Mouse (Mus musculus): ENCODE measurements around the gene E130309D02Rik.

E130309D02Rik gene

GRCm38 (mm10) chr5:143308825-143309224, 6.3 kb downstream of the E130309D02Rik start:
- no peak for DNase-seq

DNA sequence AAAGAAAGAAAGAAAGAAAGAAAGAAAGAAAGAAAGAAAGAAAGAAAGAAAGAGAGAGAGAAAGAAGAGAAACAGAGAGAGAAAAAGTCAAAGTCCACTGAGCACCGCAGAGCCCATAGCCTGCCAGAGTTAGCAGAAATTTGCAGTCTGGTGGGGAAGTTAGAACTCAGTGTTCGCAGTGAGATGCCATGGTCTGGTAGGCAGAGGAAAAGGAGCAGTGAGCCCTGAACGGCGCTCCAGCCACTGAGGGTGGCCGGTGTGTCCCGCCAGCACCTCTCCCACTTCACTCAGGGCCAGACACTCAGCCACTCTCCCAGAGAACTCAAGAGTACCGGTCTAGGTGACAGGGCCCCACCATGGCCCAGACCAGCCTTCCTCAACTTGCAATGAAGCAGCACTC, 10.9 kb downstream of the E130309D02Rik start:
- DNase-seq = peak in 1 of 2 experiments; percentile 23

DNA sequence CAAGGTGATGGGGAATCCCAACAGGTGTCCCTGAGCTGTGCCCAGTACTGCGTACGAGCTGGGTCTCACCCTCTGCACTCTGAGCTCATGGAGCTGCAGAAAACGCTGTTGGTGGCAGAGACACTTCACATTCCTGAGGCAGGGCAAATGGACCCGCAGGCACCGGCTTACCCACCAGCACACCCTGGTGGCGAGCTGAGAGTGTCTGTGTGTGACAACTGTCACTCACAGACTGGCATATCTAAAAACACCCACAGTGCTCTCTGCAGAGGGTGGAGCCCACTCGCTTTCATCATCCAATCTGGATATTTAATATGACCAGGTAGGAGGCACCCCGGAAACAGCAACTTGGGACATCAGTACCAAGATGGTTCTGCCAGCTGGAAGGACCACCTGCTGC, 13.9 kb downstream of the E130309D02Rik start:
- no peak for DNase-seq

- peak in 1 of 2 experiments; percentile 76 for DNase-seq
Observed at GRCm38 (mm10) chr5:143299686-143300085, 15.5 kb downstream of the E130309D02Rik start.

GRCm38 (mm10) chr5:143298391-143298790, 16.8 kb downstream of the E130309D02Rik start:
- DNase-seq = no peak

GRCm38 (mm10) chr5:143297986-143298385, 17.2 kb downstream of the E130309D02Rik start:
- DNase-seq = no peak

DNA sequence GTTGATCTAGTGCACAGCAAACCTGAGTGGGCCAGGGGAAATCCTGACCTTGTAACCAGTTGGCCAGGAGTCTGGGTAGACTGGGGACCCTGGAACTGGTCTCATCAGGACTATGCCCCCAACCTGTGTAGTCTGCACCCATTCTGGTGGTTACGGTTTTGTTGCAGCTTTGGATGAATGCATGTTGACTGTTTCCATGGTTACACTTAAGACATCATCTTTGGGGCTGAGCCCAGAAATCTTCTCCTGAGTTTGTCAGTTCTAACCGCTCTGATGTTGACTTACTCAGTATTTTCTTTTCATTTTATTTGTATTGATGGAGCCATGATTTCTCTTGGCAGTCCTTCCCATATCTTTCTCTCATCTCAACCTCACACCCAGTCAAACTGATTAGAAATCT, 19.8 kb downstream of the E130309D02Rik start:
- no peak for DNase-seq

- DNase-seq = no peak
Observed at GRCm38 (mm10) chr5:143294862-143295261, 20.3 kb downstream of the E130309D02Rik start.

DNA sequence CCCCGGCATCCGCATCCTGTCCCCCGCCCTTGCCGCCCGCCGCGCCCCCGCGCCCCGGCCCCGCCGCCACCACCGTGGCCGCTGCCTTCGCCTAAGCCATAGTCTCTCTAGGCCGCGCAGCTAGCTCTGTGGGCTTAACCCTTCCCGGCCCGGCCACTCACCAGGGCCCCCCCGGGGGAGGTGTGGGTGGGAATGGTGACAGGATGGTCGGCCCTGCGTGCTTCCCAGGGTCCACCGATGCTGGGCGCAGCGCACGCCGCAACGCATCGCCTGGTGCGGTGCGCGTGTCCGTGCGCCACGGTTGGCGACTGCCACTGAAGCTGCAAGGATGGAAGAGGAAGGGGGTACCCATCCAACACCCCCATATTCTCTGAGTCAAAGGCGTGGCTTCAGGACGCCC, 21.8 kb downstream of the E130309D02Rik start, which contains the start of gene Zfp853:
TSS of gene Zfp853 (minus strand) at position 220 of the 400 bp plus-strand sequence.
- no peak for DNase-seq

- no peak for DNase-seq
Observed at GRCm38 (mm10) chr5:143292879-143293278, 22.3 kb downstream of the E130309D02Rik start.

DNA sequence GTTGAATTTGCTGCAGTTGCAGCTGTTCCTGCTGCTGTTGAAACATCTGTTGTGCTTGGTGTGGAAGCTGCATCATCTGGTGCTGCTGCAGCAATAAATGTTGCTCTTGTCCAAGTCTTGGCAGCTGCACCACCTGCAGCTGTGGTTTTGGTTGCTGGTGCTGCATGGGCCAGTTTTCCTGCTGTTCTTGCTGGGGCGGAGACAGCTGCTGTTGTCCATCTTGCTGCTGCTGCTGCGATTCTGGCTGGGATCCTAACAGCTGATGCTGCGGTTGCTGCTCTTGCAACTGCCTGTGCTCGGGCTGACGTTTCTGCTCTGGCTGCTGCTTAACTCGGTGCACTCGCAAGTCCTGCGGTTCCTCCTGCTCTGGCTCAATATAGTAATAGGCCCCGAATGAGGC, 25.9 kb downstream of the E130309D02Rik start:
- no peak for DNase-seq

- DNase-seq = no peak
Observed at GRCm38 (mm10) chr5:143288378-143288911, 26.7 kb downstream of the E130309D02Rik start.

- no peak for DNase-seq
Observed at GRCm38 (mm10) chr5:143287774-143288328, 27.3 kb downstream of the E130309D02Rik start.

- DNase-seq = no peak
Observed at GRCm38 (mm10) chr5:143284762-143285161, 30.4 kb downstream of the E130309D02Rik start.

DNA sequence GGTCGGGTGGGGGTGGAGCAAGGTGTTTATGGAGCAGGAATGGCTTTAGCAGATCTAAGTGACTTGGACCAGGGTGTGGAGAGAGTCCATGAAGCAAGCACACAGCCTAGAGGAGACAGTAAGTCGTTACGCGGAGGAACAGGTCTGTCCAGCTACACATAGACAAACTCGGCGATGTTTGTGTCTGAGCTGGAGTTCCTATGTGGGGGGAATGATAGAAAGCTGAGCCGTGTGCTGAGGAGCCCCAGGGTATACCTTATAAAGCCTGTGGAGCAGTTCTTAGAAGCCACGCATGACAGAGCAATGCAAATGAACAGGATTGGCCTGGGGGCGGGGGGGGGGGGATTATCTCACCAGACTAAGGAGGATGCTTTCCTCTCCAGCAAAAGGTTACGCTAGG, 35.9 kb downstream of the E130309D02Rik start:
- no peak for DNase-seq

GRCm38 (mm10) chr5:143275761-143276160, 39.4 kb downstream of the E130309D02Rik start:
- DNase-seq = no peak

GRCm38 (mm10) chr5:143272540-143273330, 42.4 kb downstream of the E130309D02Rik start:
- no peak for DNase-seq

DNA sequence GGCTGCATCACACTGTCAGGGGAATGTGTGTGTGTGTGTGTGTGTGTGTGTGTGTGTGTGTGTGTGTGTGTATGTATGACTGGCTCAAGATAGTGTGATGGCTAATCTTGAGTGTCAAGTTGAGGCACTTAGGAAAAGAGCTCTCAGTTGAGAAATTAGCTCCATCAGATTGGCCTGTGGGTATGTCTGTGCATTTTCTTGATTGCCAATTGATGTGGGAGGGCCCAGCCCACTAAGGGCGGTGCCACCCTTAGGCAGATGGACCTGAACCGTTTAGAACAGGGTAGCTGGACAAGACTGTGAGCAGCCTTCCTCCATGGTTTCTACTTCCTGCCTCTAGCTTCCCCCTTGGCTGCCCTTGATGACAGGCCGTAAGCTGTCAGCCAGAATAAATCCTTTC, 43.1 kb downstream of the E130309D02Rik start:
- no peak for DNase-seq

- no peak for DNase-seq
Observed at GRCm38 (mm10) chr5:143271642-143272041, 43.5 kb downstream of the E130309D02Rik start.

DNA sequence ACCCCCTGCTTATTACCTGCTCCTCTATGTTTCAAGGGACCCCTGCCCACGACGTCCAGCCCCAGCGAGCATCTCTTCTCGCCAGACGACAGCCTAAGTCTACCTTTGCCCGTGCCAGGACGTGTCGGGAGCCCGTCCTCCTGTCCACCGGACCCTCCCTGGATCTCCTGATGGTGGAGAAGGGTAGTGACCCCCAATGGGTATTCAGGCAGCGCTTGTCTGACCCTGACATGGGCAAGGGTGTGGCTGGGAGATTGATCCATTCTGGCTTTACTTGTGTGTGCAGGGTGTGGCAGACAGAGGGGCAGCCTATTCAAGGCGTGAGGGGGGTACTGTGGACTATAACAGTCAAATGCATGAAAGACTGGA, 45.0 kb downstream of the E130309D02Rik start:
- no peak for DNase-seq

- DNase-seq = peak; percentile 53 to 56
Observed at GRCm38 (mm10) chr5:143269363-143270150, 45.6 kb downstream of the E130309D02Rik start, which contains the start of gene Zfp316. Gene Zfp316, minus strand, starts transcription at chr5:143270022.

DNA sequence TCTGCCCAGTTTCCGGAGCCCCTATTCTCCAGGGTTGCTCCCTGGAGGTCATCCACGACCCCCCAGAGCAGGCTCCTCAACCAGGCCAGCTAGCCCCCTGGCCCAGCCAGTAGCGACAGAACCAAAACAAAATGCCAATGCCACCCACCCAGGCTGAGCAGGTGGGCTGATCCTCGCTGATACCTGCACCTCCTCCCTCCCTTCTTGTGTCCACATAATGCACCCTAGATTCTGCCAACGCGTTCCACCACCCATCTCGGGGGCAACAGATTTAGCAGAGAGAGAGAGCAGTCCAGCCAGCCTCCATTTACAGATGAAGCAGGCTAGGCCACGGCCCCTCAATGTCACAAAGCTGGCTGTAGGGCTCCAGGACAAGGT, 46.2 kb downstream of the E130309D02Rik start:
- DNase-seq = no peak

- DNase-seq = no peak
Observed at GRCm38 (mm10) chr5:143266794-143267193, 48.4 kb downstream of the E130309D02Rik start.

All from kidney, adult 8-10 months (tissue).